Mouse (Mus musculus): ENCODE data around the gene Spg7. TPM values are rescaled to one million over a fixed set of nuclear protein-coding genes. Genes with fewer than 3 reads are reported as not detected.

The Spg7 gene
- total RNA-seq, 2 experiments from 2014 or later: 63.4 to 66.3 TPM

DNA sequence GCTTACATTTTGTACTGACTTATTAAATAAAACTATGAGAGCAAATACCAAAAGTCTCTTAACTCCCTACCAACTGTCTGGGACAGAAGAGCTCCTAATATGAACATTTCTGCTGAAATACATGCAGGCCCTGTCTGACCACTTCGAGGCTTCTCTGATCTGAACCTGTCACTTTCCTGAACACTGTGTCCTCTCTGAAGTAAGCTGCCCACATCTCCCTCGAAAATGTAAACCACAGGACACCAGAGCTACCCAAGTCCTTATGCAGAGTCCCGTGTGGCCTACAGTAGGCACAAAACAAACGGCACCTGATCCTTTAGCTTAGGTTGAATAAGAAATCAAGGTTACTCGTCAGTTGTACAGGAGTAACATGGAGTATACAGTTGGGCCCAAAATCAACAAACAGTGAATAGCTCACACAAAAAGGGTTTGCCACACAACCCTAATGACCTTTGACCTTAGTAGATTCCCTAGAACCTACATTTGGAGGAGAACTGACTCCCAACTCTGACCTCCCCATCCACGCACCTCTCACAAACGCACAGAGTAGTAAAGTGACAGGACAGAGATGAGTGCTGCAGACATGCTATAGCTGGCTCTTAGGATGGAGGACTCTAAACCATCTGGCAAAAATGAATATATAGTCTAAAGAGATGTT, 31.3 kb upstream of the Spg7 start:
- Histone ChIP-seq H3K27ac (no peak overlapping the region), H3K4me3 (no peak overlapping the region)
- DNase-seq (ENCODE audit: low spot score in 2 of 2): no peak
- TF ChIP-seq CTCF (conservative IDR thresholded peaks at IDR 0.05): no peak

DNA sequence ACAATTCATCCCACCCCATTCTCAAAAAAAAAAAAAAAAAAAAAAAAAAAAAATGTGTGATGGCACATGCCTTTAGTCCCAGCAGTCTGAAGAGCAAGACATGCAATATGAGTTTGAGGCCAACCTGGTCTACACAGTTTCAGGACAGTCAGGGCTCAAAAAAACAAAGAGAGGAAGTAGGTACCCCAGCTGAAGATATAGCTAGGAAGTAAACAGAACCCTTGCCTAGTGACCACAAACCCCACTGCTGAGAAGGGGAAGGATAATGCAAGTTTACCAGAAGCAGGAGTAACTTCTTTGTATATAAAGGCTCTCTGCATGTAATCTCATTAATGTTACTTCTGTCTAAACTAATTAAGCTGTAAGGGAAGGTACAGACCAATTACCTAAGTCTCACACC, 30.0 kb upstream of the Spg7 start:
- DNase-seq (ENCODE audit: low spot score in 2 of 2): no peak
- no peak for TF ChIP-seq CTCF (conservative IDR thresholded peaks at IDR 0.05)
- Histone ChIP-seq H3K27ac (no peak overlapping the region), H3K4me3 (no peak overlapping the region)

DNA sequence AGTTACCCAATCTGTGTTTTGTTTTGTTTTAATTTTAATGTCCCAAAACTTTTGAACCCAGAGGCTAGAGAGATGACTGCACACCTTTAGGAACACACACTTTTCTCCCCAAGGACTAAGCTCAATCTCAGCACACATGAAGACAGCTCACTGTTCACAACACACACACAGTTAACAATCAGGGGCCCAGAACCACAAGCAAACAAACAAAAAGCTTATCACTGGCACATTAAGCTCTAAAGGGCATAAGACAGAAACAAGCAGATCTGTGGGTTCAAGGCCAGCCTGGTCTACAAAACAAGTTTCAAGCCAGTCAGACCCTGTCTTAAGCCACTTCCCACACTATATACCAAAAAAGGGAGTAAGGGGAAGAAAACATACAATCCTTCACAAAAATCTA, 29.3 kb upstream of the Spg7 start:
- Histone ChIP-seq H3K4me3 (no peak overlapping the region), H3K27ac (no peak overlapping the region)
- TF ChIP-seq CTCF (conservative IDR thresholded peaks at IDR 0.05): no peak
- DNase-seq (ENCODE audit: low spot score in 2 of 2): no peak

DNA sequence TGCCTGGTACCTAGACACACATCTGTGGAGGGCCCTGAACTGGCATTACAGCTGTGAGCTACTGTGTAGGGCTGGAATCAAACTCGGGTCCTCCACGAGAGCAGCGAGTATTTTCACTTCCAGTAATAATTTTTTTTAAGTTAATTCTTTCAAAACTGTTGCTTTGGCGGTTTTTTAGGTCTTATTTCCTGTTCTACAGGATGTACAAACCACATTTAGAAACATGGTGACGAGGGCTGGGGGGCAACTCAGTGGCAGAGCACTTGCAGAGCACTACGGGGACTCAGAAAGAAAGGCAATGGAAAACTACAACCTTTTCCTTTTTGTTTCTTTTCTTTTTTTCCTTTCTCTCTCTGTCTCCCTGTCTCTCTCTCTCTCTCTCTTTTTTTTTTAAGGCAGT, 28.6 kb upstream of the Spg7 start:
- DNase-seq (ENCODE audit: low spot score in 2 of 2): no peak
- Histone ChIP-seq H3K27ac (peak overlapping the region; percentile 0; the same call in 1 of the 2 replicates), H3K4me3 (no peak overlapping the region)
- TF ChIP-seq CTCF (conservative IDR thresholded peaks at IDR 0.05): no peak

DNA sequence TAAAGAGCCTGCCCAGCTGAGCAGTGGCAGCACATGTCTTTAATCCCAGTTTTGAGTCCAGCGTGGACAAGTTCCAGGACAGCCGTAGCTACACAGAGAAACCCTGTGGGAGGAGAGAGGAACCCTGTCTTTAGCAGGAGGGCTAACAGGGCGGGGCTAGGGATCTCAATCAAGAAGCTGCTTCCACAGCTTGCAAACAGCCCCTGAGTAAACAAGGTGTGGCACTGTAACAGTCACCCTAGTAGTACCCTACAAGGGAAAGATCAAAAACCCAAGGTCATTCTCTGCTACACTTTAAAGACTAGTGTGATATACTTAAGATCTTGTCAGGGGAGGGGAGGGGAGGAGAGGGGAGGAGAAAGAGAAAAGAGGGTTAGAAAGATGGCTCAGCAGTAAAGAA, 25.8 kb upstream of the Spg7 start:
- Histone ChIP-seq H3K27ac (0 out of 2 replicates have a peak overlapping the region, but pooled peaks have one; percentile 1), H3K4me3 (no peak overlapping the region)
- no peak for TF ChIP-seq CTCF (conservative IDR thresholded peaks at IDR 0.05)
- DNase-seq (ENCODE audit: low spot score in 2 of 2): no peak

DNA sequence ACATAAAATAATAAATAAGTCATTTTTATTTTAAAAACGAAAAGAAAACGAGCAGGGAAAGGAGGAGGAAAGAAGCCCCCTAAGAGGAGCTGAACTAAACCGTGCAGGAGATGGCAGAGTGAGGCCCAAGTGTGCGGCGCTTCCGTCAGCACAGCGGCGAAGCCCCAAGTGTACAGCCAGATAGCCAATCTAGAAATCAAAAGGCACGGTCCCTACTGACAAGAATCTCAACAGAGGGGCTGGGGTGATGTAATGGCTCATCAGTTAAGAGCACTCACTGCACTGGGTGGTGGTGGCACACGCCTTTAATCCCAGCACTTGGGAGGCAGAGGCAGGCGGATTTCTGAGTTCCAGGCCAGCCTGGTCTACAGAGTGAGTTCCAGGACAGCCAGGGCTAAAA, 25.3 kb upstream of the Spg7 start:
- no peak overlapping the region for H3K4me3 ChIP-seq
- TF ChIP-seq CTCF (conservative IDR thresholded peaks at IDR 0.05): no peak

DNA sequence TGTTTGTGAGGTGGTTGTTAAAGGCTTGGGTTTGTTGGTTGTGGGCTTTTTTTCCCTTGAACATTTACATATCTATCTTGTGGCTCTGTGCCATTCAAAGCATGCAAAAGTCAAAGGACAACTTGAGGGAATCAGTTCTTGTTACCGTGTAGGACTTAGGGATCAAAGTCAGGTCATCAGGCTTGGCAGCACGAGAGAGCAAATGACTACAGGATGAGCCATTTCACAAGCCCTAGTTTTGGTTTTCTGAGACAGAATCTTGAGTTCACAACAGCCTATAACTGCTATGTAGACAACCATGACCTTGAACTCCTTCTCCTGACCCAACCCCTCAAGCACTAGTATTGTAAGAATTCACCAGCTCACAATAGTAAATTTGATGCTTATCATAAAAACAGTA, 24.4 kb upstream of the Spg7 start:
- no peak overlapping the region for H3K4me3 ChIP-seq
- TF ChIP-seq CTCF (conservative IDR thresholded peaks at IDR 0.05): no peak
- DNase-seq (ENCODE audit: low spot score in 2 of 2): no peak
- H3K27ac ChIP-seq: no peak overlapping the region

More for the DNA sequence above, 25.3 kb upstream of the Spg7 start:
- DNase-seq (ENCODE audit: low spot score in 2 of 2): no peak
- peak overlapping the region; percentile 1; the same call in 1 of the 2 replicates for H3K27ac ChIP-seq

DNA sequence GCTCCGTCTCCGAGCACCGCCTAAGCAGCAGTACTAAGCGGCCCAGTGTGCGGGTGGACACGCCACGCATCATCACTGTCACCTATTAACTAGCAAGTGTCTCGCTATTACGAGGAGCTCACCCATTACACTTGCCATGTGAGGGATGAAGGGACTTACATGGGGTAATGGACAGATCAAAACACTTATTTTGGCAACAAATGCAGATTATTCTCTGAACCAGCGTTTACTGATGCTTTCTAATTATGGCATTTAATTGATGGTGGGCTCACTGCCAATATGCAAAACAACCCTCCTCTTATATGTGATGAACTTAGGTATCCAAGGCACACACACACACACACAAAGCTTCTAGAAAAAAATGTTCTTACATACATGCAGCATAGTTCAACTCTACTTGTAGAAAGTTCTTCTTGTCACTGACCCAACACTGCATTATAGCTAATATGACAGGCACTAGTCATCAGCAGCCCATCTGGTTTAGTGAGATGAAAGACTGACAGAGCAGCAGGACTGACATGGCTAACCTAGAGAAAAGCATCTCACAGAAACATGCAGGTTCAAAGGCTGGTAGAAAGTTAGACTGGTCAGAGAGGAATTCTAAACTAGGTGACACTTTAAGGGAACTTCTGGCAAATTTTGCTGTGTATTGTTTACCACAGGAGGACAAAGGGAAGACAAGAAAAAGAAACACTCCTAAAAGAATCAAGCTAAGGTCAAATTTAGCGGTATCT, 23.2 kb upstream of the Spg7 start:
- peak overlapping the region; percentile 98 for H3K27ac ChIP-seq
- DNase-seq (ENCODE audit: low spot score in 2 of 2): no peak
- no peak for TF ChIP-seq CTCF (conservative IDR thresholded peaks at IDR 0.05)

DNA sequence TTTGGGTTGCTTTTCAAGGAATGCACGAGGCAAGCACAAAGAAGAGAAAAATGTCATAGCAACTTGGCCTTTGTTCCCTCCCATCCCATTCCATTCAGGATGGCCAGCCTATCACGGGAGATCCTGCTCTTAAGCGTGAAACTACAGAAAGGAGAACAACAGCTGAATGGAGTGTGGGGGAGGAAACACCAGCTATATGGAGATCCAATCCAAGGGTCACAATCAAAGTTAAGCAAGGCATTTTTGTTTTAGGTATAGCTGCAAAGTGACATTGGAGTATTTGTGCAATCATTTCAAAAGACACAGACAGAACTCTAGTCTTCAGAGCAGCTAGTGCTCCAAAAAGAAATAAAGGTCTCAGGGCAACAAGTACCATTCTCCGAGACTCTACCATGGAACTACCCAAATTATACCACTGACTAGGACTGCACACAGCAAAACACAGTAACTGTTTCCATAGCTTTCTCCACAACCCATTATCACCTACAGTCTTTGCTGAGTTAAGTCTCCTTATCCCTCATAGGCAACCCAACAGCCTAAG, 22.6 kb upstream of the Spg7 start:
- Histone ChIP-seq H3K27ac (peak overlapping the region; percentile 98; the same call in 1 of the 2 replicates), H3K4me3 (peak overlapping the region; percentile 91)
- no peak for DNase-seq (ENCODE audit: low spot score in 2 of 2)
- no peak for TF ChIP-seq CTCF (conservative IDR thresholded peaks at IDR 0.05)

More for the DNA sequence above, 23.2 kb upstream of the Spg7 start:
- H3K4me3 ChIP-seq: peak overlapping the region; percentile 91

DNA sequence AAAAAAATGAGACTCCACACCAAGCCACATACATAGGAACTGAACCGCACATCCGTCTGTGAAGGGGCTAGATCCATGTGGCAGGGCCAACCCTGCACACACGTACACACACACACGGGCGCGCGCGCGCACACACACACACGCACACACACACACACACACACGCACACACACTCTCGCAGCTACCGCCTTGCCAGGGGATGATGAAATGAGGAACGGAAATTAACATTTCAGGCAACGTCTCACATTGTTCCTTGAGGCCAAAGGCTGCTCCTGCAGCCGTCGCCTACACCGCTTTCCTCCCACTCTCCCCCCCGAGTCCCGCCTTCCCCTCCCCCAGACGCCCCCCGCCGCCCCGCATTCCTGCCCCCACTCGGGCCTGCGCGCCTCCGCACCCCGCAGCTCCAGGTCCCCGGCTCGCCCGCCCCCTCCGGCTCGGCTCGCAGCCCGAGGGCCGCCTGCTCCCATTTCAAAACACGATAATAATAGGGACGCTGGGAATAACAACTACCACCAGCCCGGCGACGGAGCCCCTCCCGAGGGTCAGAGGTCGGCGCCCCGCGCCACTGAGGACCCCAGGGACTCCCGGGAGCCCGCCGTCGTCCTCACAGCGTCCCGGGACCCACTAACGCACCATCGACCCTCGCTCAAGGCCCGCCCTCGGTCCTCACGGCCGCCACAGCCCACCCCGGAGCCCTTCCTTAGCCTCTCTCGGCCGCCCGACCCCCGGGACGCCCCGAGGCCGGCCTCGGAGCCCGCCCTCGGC, 21.6 kb upstream of the Spg7 start:
- Histone ChIP-seq H3K4me3 (peak overlapping the region; percentile 91), H3K27ac (peak overlapping the region; percentile 98)
- TF ChIP-seq CTCF (conservative IDR thresholded peaks at IDR 0.05): no peak
- peak; percentile 28 to 57 for DNase-seq (ENCODE audit: low spot score in 2 of 2)

DNA sequence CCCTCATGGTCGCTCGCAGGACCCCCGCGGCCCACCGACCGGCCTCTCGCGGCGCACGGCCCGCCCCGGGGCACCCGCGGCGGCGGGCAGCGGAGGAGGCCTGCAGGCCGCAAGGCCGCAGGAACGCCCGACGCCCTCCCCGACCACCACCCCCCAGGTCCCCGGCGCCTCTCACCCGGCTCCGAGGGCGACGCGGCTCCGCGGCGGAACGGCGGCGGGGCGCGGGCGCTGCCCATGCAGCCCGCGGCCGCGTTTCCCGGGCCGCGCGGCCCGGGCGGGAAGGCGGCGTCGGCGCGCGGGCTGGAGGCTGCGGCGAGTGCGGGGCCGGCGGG, 21.0 kb upstream of the Spg7 start:
- Histone ChIP-seq H3K4me3 (peak overlapping the region; percentile 91), H3K27ac (peak overlapping the region; percentile 98)
- no peak for DNase-seq (ENCODE audit: low spot score in 2 of 2)
- TF ChIP-seq CTCF (conservative IDR thresholded peaks at IDR 0.05): no peak

DNA sequence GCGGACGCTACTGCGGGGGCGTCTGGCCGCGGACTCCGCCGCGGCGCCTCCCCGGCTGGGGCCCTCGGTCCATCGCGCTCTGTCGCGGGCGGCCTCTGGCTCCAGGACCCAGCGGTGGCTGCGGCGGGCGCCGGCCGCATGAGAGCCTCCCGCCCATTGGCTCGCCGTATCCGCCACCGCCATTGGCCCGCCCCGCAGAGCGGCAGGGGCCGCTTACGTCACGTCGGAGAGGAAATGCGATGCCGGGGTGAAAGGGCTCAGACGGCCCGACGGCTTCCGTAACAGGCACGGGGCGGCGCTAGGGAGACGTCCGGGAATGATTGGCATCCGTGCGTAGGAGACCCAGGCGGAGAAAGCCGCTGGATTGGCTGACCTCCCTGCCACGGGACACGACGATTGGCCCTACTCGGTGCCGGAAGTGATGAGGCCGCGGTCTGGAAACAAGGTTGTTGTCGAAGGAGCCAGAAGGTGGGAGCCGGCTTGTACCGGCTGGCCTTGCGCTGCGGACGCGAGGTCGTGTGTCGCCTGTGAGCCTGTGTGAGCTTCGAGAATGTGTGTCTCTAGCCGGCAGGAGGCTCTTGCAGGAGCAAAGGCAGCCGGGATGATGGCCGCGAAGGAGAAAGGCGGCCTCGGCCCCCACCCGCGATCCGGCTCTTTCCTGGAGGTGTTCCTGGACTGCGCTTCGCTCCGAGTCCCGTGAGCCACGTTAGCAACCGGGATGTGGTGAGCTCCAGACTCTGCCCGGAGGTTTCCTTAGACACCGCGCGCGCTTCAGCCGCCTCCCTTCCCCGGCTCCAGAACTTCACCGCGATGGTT, 20.4 kb upstream of the Spg7 start, which contains the start of gene Ankrd11:
Gene Ankrd11, minus strand, starts transcription at position 120 of the 816 bp plus-strand sequence.
- peak; percentile 65 for TF ChIP-seq CTCF (conservative IDR thresholded peaks at IDR 0.05)
- peak within 1 kb of the TSS; percentile 98 for H3K27ac ChIP-seq
- DNase-seq (ENCODE audit: low spot score in 2 of 2): peak; percentile 99 to 100
- peak within 1 kb of the TSS; percentile 91 for H3K4me3 ChIP-seq

Measured in layer of hippocampus, adult 2 months (tissue).